8 mouse cellular contexts compared by ENCODE assay signal in genomic region chr9:107566041-107566709, GRCm38 (mm10). TPM values are rescaled to one million over a fixed set of nuclear protein-coding genes. Genes with fewer than 3 reads are reported as not detected.
DNase-seq lines count a peak whose midpoint lies in the region; ATAC-seq lines count a peak whose summit lies in the region.

No protein-coding gene starts in this region.

- H3K36me3 ChIP-seq in intestine, embryonic 14.5 days (ENCODE audit: control insufficient read depth, insufficient read depth, low read length), result peaks cover 29% of the 10 kb centered on the region
- peaks cover 40% of the 10 kb centered on the region for H3K36me3 ChIP-seq in limb, embryonic 13.5 days
- peaks cover 13% of the 10 kb centered on the region for H3K36me3 ChIP-seq in stomach, embryonic 16.5 days (ENCODE audit: control insufficient read depth, insufficient read depth, low read length)

- H3K27me3 ChIP-seq in intestine, embryonic 14.5 days (replicated peaks; ENCODE audit: control insufficient read depth, insufficient read depth, low read length), result no peaks in the 10 kb centered on the region
- no peaks in the 10 kb centered on the region for H3K27me3 ChIP-seq in limb, embryonic 13.5 days
- H3K27me3 ChIP-seq in stomach, embryonic 16.5 days (ENCODE audit: control insufficient read depth, insufficient read depth, low read length), result no peaks in the 10 kb centered on the region

- peak; percentile 76 for DNase-seq in layer of hippocampus, adult 11-12 months (ENCODE audit: low spot score)
- DNase-seq in layer of hippocampus, adult 9-10 months (ENCODE audit: low spot score), result no peak
- peak; percentile 81 for DNase-seq in c-Kit-positive CD71-positive TER-119-negative erythroid progenitor cells, embryonic 14.5 days (ENCODE audit: low read depth)
- DNase-seq in forelimb bud, embryonic 11.5 days (ENCODE audit: low read depth, low spot score), result peak; percentile 75
- DNase-seq in intestine, embryonic 14.5 days (ENCODE audit: low spot score), result peak; percentile 92

- peaks cover 34% of the 10 kb centered on the region for H3K4me1 ChIP-seq in intestine, embryonic 14.5 days (replicated peaks; ENCODE audit: control insufficient read depth, insufficient read depth, low read length)
- H3K4me1 ChIP-seq in limb, embryonic 13.5 days, result peaks cover 54% of the 10 kb centered on the region
- H3K4me1 ChIP-seq in stomach, embryonic 16.5 days (ENCODE audit: control insufficient read depth, insufficient read depth, low read length), result peaks cover 47% of the 10 kb centered on the region

- 57% methylated on average over 15 of the region's 15 CpGs for WGBS in intestine, embryonic 14.5 days
- WGBS in limb, embryonic 13.5 days, result 56% methylated on average over 15 of the region's 15 CpGs
- 48% methylated on average over 15 of the region's 15 CpGs for WGBS in stomach, embryonic 16.5 days

- H3K9me3 ChIP-seq in intestine, embryonic 14.5 days (ENCODE audit: control insufficient read depth, low read length), result no peaks in the 10 kb centered on the region
- no peaks in the 10 kb centered on the region for H3K9me3 ChIP-seq in limb, embryonic 13.5 days
- H3K9me3 ChIP-seq in stomach, embryonic 16.5 days (replicated peaks; ENCODE audit: control insufficient read depth, low read length), result no peaks in the 10 kb centered on the region

- ATAC-seq in intestine, embryonic 14.5 days (replicated peaks; ENCODE audit: low FRiP score, low TSS enrichment, low read depth), result no peak
- ATAC-seq in limb, embryonic 13.5 days (ENCODE audit: low FRiP score, low read depth), result no peak
- 0 out of 2 replicates have a peak, but pooled peaks have one; percentile 32 for ATAC-seq in monocyte, adult 5-6 weeks (replicated peaks; ENCODE audit: insufficient number of reproducible peaks, low FRiP score, low TSS enrichment, poor library complexity, severe bottlenecking)
- no peak for ATAC-seq in stomach, embryonic 16.5 days (ENCODE audit: insufficient read depth, low FRiP score)

- H3K4me3 ChIP-seq in intestine, embryonic 14.5 days (ENCODE audit: low read depth, low read length), result no peak overlapping the region
- peak overlapping the region; percentile 15 for H3K4me3 ChIP-seq in limb, embryonic 13.5 days
- H3K4me3 ChIP-seq in stomach, embryonic 16.5 days (replicated peaks; ENCODE audit: low read length), result no peak overlapping the region

- no peak overlapping the region for H3K9ac ChIP-seq in intestine, embryonic 14.5 days (ENCODE audit: low read length)
- no peak overlapping the region for H3K9ac ChIP-seq in limb, embryonic 13.5 days
- H3K9ac ChIP-seq in stomach, embryonic 16.5 days (ENCODE audit: low read length), result no peak overlapping the region

- no peak overlapping the region; the same call in 1 of the 2 replicates for H3K27ac ChIP-seq in intestine, embryonic 14.5 days (ENCODE audit: low read depth)
- H3K27ac ChIP-seq in limb, embryonic 13.5 days, result 0 out of 2 replicates have a peak overlapping the region, but pooled peaks have one; percentile 6
- H3K27ac ChIP-seq in stomach, embryonic 16.5 days (ENCODE audit: low read length), result peak overlapping the region; percentile 89

- no peak overlapping the region for H3K4me2 ChIP-seq in intestine, embryonic 14.5 days (ENCODE audit: low read length)
- no peak overlapping the region for H3K4me2 ChIP-seq in limb, embryonic 13.5 days (replicated peaks)
- peak overlapping the region; percentile 90; the same call in 1 of the 2 replicates for H3K4me2 ChIP-seq in stomach, embryonic 16.5 days (ENCODE audit: low read depth, low read length)

RNA-seq across cellular contexts. Expression of gene Hyal2, which starts 1.6 kb away (rescaled TPM):
- polyA plus RNA-seq in intestine, embryonic 14.5 days (2014; fragmentation: Nextera tagmentation; extraction: Ambion mirVana), result 107 and 114 TPM in 2 replicates
- 127 and 130 TPM in 2 replicates for polyA plus RNA-seq in limb, embryonic 13.5 days (2015; fragmentation: Nextera tagmentation; extraction: Ambion mirVana)
- 1.1 to 2.5 TPM (median 2.3 TPM) in 3 replicates for total RNA-seq in monocyte, adult 5-6 weeks (2017)
- polyA plus RNA-seq in stomach, embryonic 16.5 days (2015; fragmentation: Nextera tagmentation; extraction: Ambion mirVana), result 85.2 and 91.6 TPM in 2 replicates

RNA-seq across cellular contexts. Expression of gene Tusc2, which starts 3.1 kb away (rescaled TPM):
- polyA plus RNA-seq in intestine, embryonic 14.5 days (2014; fragmentation: Nextera tagmentation; extraction: Ambion mirVana), result 42.8 and 45.1 TPM in 2 replicates
- 43.7 and 46.5 TPM in 2 replicates for polyA plus RNA-seq in limb, embryonic 13.5 days (2015; fragmentation: Nextera tagmentation; extraction: Ambion mirVana)
- total RNA-seq in monocyte, adult 5-6 weeks (2017), result 16.0 to 23.9 TPM (median 21.4 TPM) in 3 replicates
- polyA plus RNA-seq in stomach, embryonic 16.5 days (2015; fragmentation: Nextera tagmentation; extraction: Ambion mirVana), result 35.0 and 38.2 TPM in 2 replicates

RNA-seq across cellular contexts. Expression of gene Hyal1, which starts 10.6 kb away (rescaled TPM):
- 4.0 and 5.1 TPM in 2 replicates for polyA plus RNA-seq in intestine, embryonic 14.5 days (2014; fragmentation: Nextera tagmentation; extraction: Ambion mirVana)
- polyA plus RNA-seq in limb, embryonic 13.5 days (2015; fragmentation: Nextera tagmentation; extraction: Ambion mirVana), result 13.4 and 15.5 TPM in 2 replicates
- 0.86 to 2.0 TPM in 2 of 3 replicates, not detected in the other for total RNA-seq in monocyte, adult 5-6 weeks (2017)
- polyA plus RNA-seq in stomach, embryonic 16.5 days (2015; fragmentation: Nextera tagmentation; extraction: Ambion mirVana), result 14.9 and 16.8 TPM in 2 replicates

RNA-seq across cellular contexts. Expression of gene Naa80, which starts 12.5 kb away (rescaled TPM):
- polyA plus RNA-seq in intestine, embryonic 14.5 days (2014; fragmentation: Nextera tagmentation; extraction: Ambion mirVana), result 14.7 and 19.6 TPM in 2 replicates
- 18.4 and 19.6 TPM in 2 replicates for polyA plus RNA-seq in limb, embryonic 13.5 days (2015; fragmentation: Nextera tagmentation; extraction: Ambion mirVana)
- total RNA-seq in monocyte, adult 5-6 weeks (2017), result 3.6 to 5.4 TPM (median 5.4 TPM) in 3 replicates
- 17.4 and 20.4 TPM in 2 replicates for polyA plus RNA-seq in stomach, embryonic 16.5 days (2015; fragmentation: Nextera tagmentation; extraction: Ambion mirVana)

RNA-seq across cellular contexts. Expression of gene Hyal3, which starts 14.4 kb away (rescaled TPM):
- polyA plus RNA-seq in intestine, embryonic 14.5 days (2014; fragmentation: Nextera tagmentation; extraction: Ambion mirVana), result 0.87 and 1.4 TPM in 2 replicates
- polyA plus RNA-seq in limb, embryonic 13.5 days (2015; fragmentation: Nextera tagmentation; extraction: Ambion mirVana), result 1.5 and 1.7 TPM in 2 replicates
- total RNA-seq in monocyte, adult 5-6 weeks (2017), result 1.4 TPM in 1 of 3 replicates, not detected in the others
- 1.4 and 1.9 TPM in 2 replicates for polyA plus RNA-seq in stomach, embryonic 16.5 days (2015; fragmentation: Nextera tagmentation; extraction: Ambion mirVana)
